Mouse (Mus musculus): ENCODE results near the gene Ubald2.
"Not testable (repeated sequence)": the region's sequence is repeated elsewhere in the genome, so short reads cannot be mapped to it uniquely, and the experiment has no call there.

Gene Ubald2

GRCm38 (mm10) chr11:116416196-116416943 is 17.5 kb upstream of the Ubald2 start:
- no peak for DNase-seq (ENCODE audit: low spot score)

GRCm38 (mm10) chr11:116417054-116417453 is 16.8 kb upstream of the Ubald2 start:
- no peak for DNase-seq (ENCODE audit: low spot score)

GRCm38 (mm10) chr11:116418194-116418840 is 15.6 kb upstream of the Ubald2 start:
- DNase-seq (ENCODE audit: low spot score), result no peak

GRCm38 (mm10) chr11:116418841-116419462 is 14.9 kb upstream of the Ubald2 start:
- DNase-seq (ENCODE audit: low spot score), result no peak

DNA sequence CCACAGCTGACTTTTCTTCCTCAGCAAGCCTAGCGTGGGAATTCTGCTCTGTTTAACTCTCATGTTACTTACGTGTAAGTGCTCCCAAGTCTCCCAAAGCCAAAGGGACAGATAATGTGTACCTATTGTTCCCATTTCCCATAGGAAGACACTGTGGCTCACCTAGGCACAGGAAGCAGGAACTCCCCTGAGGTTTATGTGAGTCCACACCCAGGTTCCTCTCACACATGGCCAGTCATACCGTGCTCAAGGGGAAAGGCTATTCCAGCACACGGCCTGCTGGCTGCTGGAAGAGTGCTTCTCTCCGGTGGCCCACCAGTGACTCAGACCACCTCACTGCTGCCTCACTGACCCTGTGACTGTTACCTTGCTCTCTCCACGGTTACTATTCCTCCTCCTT is 12.8 kb upstream of the Ubald2 start:
- DNase-seq (ENCODE audit: low spot score), result no peak

DNA sequence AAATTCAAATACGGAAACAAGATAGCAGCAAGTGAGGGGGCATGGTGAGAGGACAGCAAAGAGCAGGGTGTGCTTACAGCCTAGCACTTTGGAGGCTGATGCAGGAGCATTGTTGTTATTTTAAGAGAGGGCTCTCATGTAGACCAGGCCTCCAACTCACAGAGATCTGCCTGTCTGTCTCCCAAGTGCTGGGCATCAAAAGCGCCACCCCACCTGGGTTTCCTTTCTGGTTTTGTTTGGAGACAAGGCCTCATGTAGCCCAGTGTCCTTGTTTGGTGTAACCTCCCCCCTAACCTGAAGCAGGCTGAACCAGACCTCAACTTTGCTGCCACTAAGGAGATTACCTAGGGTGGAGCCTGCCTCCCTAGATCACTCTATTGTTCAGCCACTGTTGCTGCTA is 11.3 kb upstream of the Ubald2 start:
- no peak for DNase-seq (ENCODE audit: low spot score)

GRCm38 (mm10) chr11:116423214-116423613 is 10.7 kb upstream of the Ubald2 start:
- DNase-seq (ENCODE audit: low spot score), result no peak

- DNase-seq (ENCODE audit: low spot score), result no peak
Observed at GRCm38 (mm10) chr11:116423782-116424620, 9.9 kb upstream of the Ubald2 start.

GRCm38 (mm10) chr11:116424621-116425407 is 9.1 kb upstream of the Ubald2 start:
- no peak for DNase-seq (ENCODE audit: low spot score)

- DNase-seq (ENCODE audit: low spot score), result not testable (repeated sequence)
Observed at GRCm38 (mm10) chr11:116426328-116426727, 7.6 kb upstream of the Ubald2 start.

DNA sequence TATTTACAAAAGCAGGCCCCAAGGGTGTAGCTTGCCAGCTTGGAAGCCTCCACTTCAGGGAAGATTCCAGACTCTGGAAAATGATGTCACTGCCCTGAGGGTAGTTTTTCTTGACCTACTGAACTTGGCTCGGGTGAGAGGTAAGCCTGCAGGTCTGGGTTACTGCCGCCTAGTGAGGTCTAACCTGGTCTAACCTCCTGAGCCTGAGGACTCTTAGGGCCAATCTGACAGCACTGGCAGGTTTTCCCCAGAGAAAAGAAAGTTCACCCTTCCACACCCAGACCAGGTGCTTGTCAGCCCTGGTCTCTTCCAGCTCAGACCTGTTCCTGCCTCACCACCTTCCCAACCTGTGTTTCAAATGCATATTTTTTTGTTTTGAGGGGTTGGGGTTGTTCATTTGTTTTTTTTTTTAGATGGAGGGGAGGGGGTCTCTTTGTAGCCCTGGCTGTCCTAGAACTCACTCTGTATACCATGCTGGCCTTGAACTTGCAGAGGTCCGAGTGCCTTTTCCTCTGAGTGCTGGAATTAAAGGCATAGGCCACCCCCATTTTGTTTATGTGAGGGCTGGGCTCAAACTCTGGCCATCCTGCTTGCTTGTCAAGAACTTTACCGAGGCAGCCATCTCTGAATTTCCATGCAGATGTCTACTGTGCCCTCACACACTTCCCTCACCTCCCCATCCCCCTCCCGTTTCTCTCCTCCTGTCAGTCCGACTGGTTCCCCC is 6.9 kb upstream of the Ubald2 start:
- DNase-seq (ENCODE audit: low spot score), result no peak

DNA sequence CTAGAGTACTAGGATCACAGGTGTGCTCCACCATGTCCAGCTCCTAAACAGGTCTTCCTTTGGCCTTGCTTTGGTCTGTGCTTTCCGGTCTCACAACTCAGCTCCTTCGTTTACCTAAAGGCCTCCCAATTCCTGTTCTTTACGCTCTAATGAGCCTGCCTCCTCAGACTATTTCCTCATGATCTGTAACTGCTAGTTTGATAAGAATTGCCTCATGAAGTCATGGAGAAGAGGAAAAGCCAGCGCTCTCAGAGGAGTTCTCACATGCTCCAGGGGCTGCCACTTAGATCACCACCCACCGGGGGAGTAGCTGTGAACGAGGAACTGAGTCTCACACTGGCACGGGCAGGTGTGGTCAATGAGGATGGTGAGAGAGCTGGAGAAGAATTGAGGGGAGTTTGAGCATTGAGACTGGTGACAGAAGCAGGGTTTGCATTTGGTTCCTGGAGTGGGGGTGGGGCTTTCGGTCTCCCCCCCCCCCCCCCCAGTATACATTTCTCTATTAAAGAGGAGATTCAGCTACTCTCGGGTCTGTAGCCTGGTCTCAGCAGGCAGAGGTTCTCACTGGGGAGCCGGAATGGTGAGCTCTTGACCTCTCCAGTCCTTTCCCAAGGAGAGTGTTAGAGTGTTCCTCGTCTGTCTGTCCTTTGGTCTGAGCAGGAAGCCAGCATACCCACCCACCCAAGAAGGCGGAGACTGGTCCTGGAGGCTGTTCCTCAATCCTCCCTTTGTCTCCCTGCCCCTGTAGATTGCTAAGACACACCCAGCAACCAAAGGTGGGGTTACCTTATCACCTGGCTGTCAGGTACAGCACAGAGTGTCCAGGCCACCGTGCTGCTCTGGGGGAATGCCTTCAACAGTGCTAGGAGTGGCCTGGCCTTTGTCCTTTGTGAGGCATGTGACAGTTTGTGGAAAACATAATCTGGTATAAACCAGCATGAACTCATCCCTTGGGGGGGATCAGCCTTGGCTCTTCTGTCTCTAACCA is 4.7 kb upstream of the Ubald2 start:
- no peak for DNase-seq (ENCODE audit: low spot score)

DNA sequence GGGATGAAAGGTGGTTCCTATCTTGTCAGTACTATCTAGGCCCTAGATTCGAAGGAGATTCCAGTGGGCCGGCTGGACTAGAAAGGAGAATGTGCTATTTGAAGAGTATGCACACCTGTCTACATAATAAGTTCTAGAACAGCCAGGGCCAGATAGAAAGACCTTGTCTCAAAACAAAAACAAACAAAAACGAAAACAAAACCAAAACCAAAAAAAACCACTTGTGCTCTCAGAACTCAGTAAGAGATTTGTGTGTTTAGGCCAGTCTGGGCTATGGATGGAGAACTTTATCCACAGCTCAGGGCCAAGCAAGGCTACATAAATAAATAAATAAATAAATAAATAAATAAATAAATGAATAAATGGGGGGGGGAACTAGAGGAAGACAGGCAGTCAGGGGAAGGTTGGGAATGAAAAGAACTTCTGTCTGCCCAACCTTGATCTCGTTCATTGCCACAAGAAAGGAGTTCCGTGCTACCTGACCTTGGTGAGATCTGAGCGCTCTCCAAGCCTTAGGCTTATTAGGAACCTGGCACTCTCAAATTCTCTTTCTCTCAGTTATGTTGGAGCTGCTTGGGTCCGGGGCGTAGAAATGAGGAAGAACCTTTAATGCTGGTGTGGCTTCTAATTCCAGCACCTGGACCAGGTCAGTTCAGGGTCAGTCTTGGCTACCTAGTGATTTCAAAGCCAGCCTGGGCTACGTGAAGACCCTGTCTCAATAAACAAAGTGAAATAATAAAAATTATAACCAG is 3.9 kb upstream of the Ubald2 start:
- no peak for DNase-seq (ENCODE audit: low spot score)

- no peak for DNase-seq (ENCODE audit: low spot score)
Observed at GRCm38 (mm10) chr11:116430723-116431427, 3.0 kb upstream of the Ubald2 start.

DNA sequence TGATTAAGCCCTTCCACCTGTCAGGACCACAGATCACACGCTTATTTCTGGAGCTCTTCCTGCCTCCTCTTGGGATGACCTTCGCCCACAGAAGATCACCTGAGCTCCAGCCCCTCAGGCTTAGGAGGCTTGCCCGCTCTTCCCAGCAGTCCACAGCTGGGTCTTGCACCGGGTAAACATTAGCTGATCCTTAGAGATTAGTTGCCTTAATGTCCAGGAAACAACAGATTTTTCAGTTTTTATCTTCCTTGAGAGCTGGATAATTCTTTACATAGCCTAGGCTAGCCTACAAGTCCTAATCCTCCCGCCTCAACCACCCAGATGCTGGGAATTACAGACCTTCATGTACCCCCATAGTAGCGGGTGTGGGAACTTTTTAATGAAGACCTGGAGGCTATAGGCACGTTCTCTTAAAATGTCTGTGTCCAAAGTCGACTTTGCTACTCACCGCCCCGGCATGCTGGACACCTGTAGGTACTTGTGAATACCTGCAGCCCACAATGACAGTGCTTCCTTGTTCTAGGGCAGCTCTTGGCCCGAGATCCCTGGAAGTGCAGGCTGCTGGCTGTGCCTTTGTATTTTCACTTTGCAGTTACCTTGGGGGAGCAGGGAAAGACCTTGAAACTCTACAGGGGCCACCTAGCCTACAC is 2.3 kb upstream of the Ubald2 start:
- no peak for DNase-seq (ENCODE audit: low spot score)

DNA sequence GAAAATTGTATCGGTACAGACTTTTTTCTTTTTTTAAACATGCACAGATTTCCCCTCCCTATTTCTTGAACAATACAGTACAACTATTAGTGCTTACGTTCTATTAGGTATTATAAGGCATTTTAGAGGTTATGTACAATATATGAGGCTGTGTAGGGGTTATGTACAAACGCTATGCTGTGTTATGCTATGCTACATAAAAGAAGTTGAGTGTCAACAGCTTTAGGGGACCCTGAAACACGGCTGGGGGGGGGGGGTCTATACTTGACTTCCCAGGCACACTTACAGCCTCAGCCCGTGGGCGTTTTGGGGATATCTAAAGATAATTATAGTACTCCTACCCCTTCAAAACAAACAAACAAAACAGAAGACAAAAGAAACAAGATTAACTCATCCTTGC is 1.8 kb upstream of the Ubald2 start:
- no peak for DNase-seq (ENCODE audit: low spot score)

GRCm38 (mm10) chr11:116432593-116433355 is 1.1 kb upstream of the Ubald2 start:
- no peak for DNase-seq (ENCODE audit: low spot score)
